Mouse (Mus musculus) CH12.LX (cell line): ENCODE results near the gene Scgb1a1. TPM values are rescaled to one million over a fixed set of nuclear protein-coding genes. Genes with fewer than 3 reads are reported as not detected.

Source experiments
- DNase-seq: peaks from one replicate; pipeline ENCODE4 v3.0.0-alpha.2; 2013; ENCODE audit errors: extremely low read depth
- H3K27ac ChIP-seq: 2 replicates; pipeline ENCODE4 v1.5.1; 2012; ENCODE audit warnings: low read depth, mild to moderate bottlenecking, control low read depth, moderate library complexity; ENCODE audit not compliant: insufficient read depth
- H3K27me3 ChIP-seq: replicated peaks from 2 replicates; pipeline ENCODE3; 2012; ENCODE audit warnings: inconsistent platforms
- H3K36me3 ChIP-seq, 2 experiments: replicated peaks in 1 of 2; 2 replicates each; pipeline versions ENCODE3 to v1.6.1; 2012; ENCODE audit warnings: inconsistent platforms in 1 of 2, low read length in 1 of 2, mild to moderate bottlenecking in 1 of 2, mixed read lengths in 1 of 2, moderate library complexity in 1 of 2; ENCODE audit not compliant: control insufficient read depth in 1 of 2, insufficient read depth in 1 of 2
- H3K4me1 ChIP-seq, 2 experiments: 2 replicates each; pipeline ENCODE4 v1.6.1; 2012; ENCODE audit warnings: inconsistent platforms in 1 of 2, moderate library complexity in 1 of 2; ENCODE audit not compliant: insufficient read depth in 2 of 2, control insufficient read depth in 1 of 2
- H3K4me2 ChIP-seq: 2 replicates; pipeline ENCODE4 v1.6.1; 2012; ENCODE audit warnings: low read depth, mild to moderate bottlenecking, control low read depth; ENCODE audit not compliant: poor library complexity, insufficient read depth, severe bottlenecking
- H3K4me3 ChIP-seq, 3 experiments: fragments of 150-350 bp in 1 of 3; sonication (generic) in 1 of 3; replicated peaks in 1 of 3; 2 replicates each; pipeline versions ENCODE3 to v1.5.1; 2011 to 2012; ENCODE audit warnings: low read depth in 2 of 3, low read length in 2 of 3, mild to moderate bottlenecking in 2 of 3, moderate library complexity in 2 of 3, control low read depth in 1 of 3, improper control_type of control experiment in 1 of 3, inconsistent platforms in 1 of 3, mixed read lengths in 1 of 3; ENCODE audit not compliant: poor library complexity in 1 of 3
- H3K79me2 ChIP-seq: replicated peaks from 2 replicates; pipeline ENCODE4 v1.6.1; 2012; ENCODE audit warnings: mild to moderate bottlenecking, moderate library complexity; ENCODE audit not compliant: control insufficient read depth, poor library complexity, insufficient read depth, severe bottlenecking; ENCODE audit errors: extremely low read depth
- H3K9ac ChIP-seq: 2 replicates; pipeline ENCODE4 v1.6.1; 2012; ENCODE audit warnings: low read depth, mild to moderate bottlenecking, control low read depth, moderate library complexity; ENCODE audit not compliant: insufficient read depth
- H3K9me3 ChIP-seq: replicated peaks from 2 replicates; pipeline ENCODE3; 2012; ENCODE audit warnings: low read length, inconsistent platforms, mixed read lengths
- BHLHE40 ChIP-seq: IDR thresholded peaks from 2 replicates; pipeline ENCODE4 v1.6.1; 2011; ENCODE audit warnings: mild to moderate bottlenecking, low read depth, low read length, improper control_type of control experiment
- EP300 ChIP-seq: IDR thresholded peaks from 2 replicates; pipeline ENCODE4 v1.6.1; 2011; ENCODE audit warnings: low read length, improper control_type of control experiment
- ETS1 ChIP-seq: conservative IDR thresholded peaks from 2 replicates; pipeline ENCODE4 v1.6.1; 2012; ENCODE audit warnings: low read depth, mild to moderate bottlenecking, inconsistent platforms, low read length, improper control_type of control experiment, moderate library complexity
- HCFC1 ChIP-seq: IDR thresholded peaks from 2 replicates; pipeline ENCODE4 v1.6.1; 2012; ENCODE audit warnings: low read depth, mild to moderate bottlenecking, inconsistent platforms, low read length, improper control_type of control experiment
- IRF4 ChIP-seq: IDR thresholded peaks from 2 replicates; pipeline ENCODE4 v1.6.1; 2014; ENCODE audit warnings: low read depth, mild to moderate bottlenecking, inconsistent platforms, low read length, improper control_type of control experiment
- JUN ChIP-seq: IDR thresholded peaks from 2 replicates; pipeline ENCODE4 v1.6.1; 2011; ENCODE audit warnings: low read depth, mild to moderate bottlenecking, low read length, improper control_type of control experiment, moderate library complexity; ENCODE audit not compliant: insufficient read depth
- JUND ChIP-seq: conservative IDR thresholded peaks from 2 replicates; pipeline ENCODE4 v1.6.1; 2011; ENCODE audit warnings: low read depth, low read length, improper control_type of control experiment
- KAT2A ChIP-seq: IDR thresholded peaks from 2 replicates; pipeline ENCODE4 v1.6.1; 2012; ENCODE audit warnings: low read length, improper control_type of control experiment, inconsistent platforms; ENCODE audit not compliant: insufficient replicate concordance
- MAFK ChIP-seq: IDR thresholded peaks from 2 replicates; pipeline ENCODE4 v1.6.1; 2011; ENCODE audit warnings: low read length, improper control_type of control experiment; ENCODE audit not compliant: insufficient replicate concordance
- MAZ ChIP-seq: IDR thresholded peaks from 2 replicates; pipeline ENCODE4 v1.6.1; 2012; ENCODE audit warnings: low read depth, mild to moderate bottlenecking, inconsistent platforms, low read length, improper control_type of control experiment, moderate library complexity
- MEF2A ChIP-seq: IDR thresholded peaks from 2 replicates; pipeline ENCODE4 v1.6.1; 2014; ENCODE audit warnings: low read depth, mild to moderate bottlenecking, inconsistent platforms, low read length, improper control_type of control experiment, borderline replicate concordance
- MXI1 ChIP-seq: IDR thresholded peaks from 2 replicates; pipeline ENCODE4 v1.6.1; 2011; ENCODE audit warnings: mild to moderate bottlenecking, low read depth, low read length, improper control_type of control experiment
- MYC ChIP-seq: IDR thresholded peaks from 2 replicates; pipeline ENCODE4 v1.6.1; 2011; ENCODE audit warnings: low read depth, mild to moderate bottlenecking, improper control_type of control experiment, low read length
- NELFE ChIP-seq: IDR thresholded peaks from 2 replicates; pipeline ENCODE4 v1.6.1; 2011; ENCODE audit warnings: low read depth, low read length, improper control_type of control experiment
- NRF1 ChIP-seq: IDR thresholded peaks from 2 replicates; pipeline ENCODE4 v1.6.1; 2014; ENCODE audit warnings: low read depth, mild to moderate bottlenecking, inconsistent platforms, low read length, improper control_type of control experiment, moderate library complexity
- POLR2A ChIP-seq: IDR thresholded peaks from 2 replicates; pipeline ENCODE4 v1.6.1; 2011; ENCODE audit warnings: low read depth, mild to moderate bottlenecking, improper control_type of control experiment, low read length
- RAD21 ChIP-seq: IDR thresholded peaks from 2 replicates; pipeline ENCODE4 v1.6.1; 2011; ENCODE audit warnings: low read depth, mild to moderate bottlenecking, low read length, improper control_type of control experiment, moderate library complexity
- SIN3A ChIP-seq: IDR thresholded peaks from 2 replicates; pipeline ENCODE4 v1.6.1; 2012; ENCODE audit warnings: low read length, improper control_type of control experiment, inconsistent platforms
- SMC3 ChIP-seq: IDR thresholded peaks from 2 replicates; pipeline ENCODE4 v1.6.1; 2011; ENCODE audit warnings: low read depth, low read length, improper control_type of control experiment
- TBP ChIP-seq: conservative IDR thresholded peaks from 2 replicates; pipeline ENCODE4 v1.6.1; 2011; ENCODE audit warnings: low read depth, low read length, improper control_type of control experiment
- TCF12 ChIP-seq: IDR thresholded peaks from 2 replicates; pipeline ENCODE4 v1.6.1; 2014; ENCODE audit warnings: low read depth, mild to moderate bottlenecking, inconsistent platforms, low read length, improper control_type of control experiment
- UBTF ChIP-seq: IDR thresholded peaks from 2 replicates; pipeline ENCODE4 v1.6.1; 2012; ENCODE audit warnings: low read depth, mild to moderate bottlenecking, inconsistent platforms, low read length, improper control_type of control experiment, moderate library complexity
- USF1 ChIP-seq: IDR thresholded peaks from 2 replicates; pipeline ENCODE4 v1.6.1; 2014; ENCODE audit warnings: low read depth, mild to moderate bottlenecking, inconsistent platforms, low read length, improper control_type of control experiment
- ZKSCAN1 ChIP-seq: IDR thresholded peaks from 2 replicates; pipeline ENCODE4 v1.6.1; 2012; ENCODE audit warnings: low read depth, inconsistent platforms, low read length, improper control_type of control experiment, borderline replicate concordance
- dilution Hi-C: fragments of 300-500 bp; cut with MboI; formaldehyde crosslinking; loops from 2 replicates; pipeline ENCODE4 v1.14.3; 2020; ENCODE audit warnings: low sequenced_read_pairs; ENCODE audit not compliant: extremely low pct_unique_long_range_greater_than_20kb, extremely low pct_ligation_motif_present
- in situ Hi-C: fragments of 300-500 bp; cut with MboI; formaldehyde crosslinking; loops from 3 replicates; pipeline ENCODE4 v1.14.3; 2019; ENCODE audit warnings: low sequenced_read_pairs, low pct_ligation_motif_present, low pct_unique_long_range_greater_than_20kb, mixed read lengths
- polyA plus RNA-seq: library from polyadenylated mRNA; unstranded; fragments of >175 nt; gene quantifications from 2 replicates; pipeline ENCODE4 v1.2.1, GENCODE M21; 2012; ENCODE audit warnings: low read depth; ENCODE audit not compliant: insufficient read length
- total RNA-seq, 2 experiments: library from RNA; depleted of rRNA; stranded (reverse); fragments of 300-350 nt in 1 of 2; fragments of >200 nt in 1 of 2; gene quantifications; 2 replicates each; pipeline ENCODE4 v1.2.3; 2012 to 2014

The Scgb1a1 gene
- total and polyA plus RNA-seq, 3 experiments = not detected

GRCm38 (mm10) chr19:9073776-9074411 is 13.9 kb downstream of the Scgb1a1 start:
- in situ Hi-C loops = no loop called here
- H3K36me3 ChIP-seq = no peaks in the 10 kb centered on the region
- H3K4me3 ChIP-seq = no peak overlapping the region
- no peak overlapping the region for H3K4me2 ChIP-seq
- TF ChIP-seq NELFE (no peak), IRF4 (no peak), JUND (no peak), BHLHE40 (no peak), KAT2A (no peak), EP300 (no peak), ETS1 (no peak), MXI1 (no peak)
- TF ChIP-seq, all 38 proteins: peak for 0
- Histone ChIP-seq H3K79me2 (no peaks in the 10 kb centered on the region), H3K4me1 (peaks cover 22 to 54% of the 10 kb centered on the region in 2 experiments), H3K9me3 (no peaks in the 10 kb centered on the region), H3K9ac (no peak overlapping the region), H3K27ac (no peak overlapping the region), H3K27me3 (no peaks in the 10 kb centered on the region)
- dilution Hi-C loops = no loop called here
- DNase-seq = no peak

- no peak overlapping the region for H3K4me3 ChIP-seq
- no peak for DNase-seq
- TF ChIP-seq POLR2A (no peak), SMC3 (no peak)
Measured at GRCm38 (mm10) chr19:9072157-9072530, 15.6 kb downstream of the Scgb1a1 start.

GRCm38 (mm10) chr19:9071456-9072156 is 16.2 kb downstream of the Scgb1a1 start:
- Histone ChIP-seq H3K4me2 (no peak overlapping the region), H3K4me3 (no peak overlapping the region), H3K27ac (no peak overlapping the region; the same call in 1 of the 2 replicates), H3K36me3 (no peaks in the 10 kb centered on the region), H3K9ac (no peak overlapping the region), H3K9me3 (no peaks in the 10 kb centered on the region), H3K4me1 (peaks cover 35 to 70% of the 10 kb centered on the region in 2 experiments), H3K27me3 (no peaks in the 10 kb centered on the region), H3K79me2 (no peaks in the 10 kb centered on the region)
- no peak for DNase-seq
- in situ Hi-C loops (no loop called here), dilution Hi-C loops (no loop called here)
- TF ChIP-seq POLR2A (no peak), HCFC1 (no peak), TCF12 (no peak), MEF2A (no peak), RAD21 (no peak), ZKSCAN1 (no peak), MYC (no peak), JUND (no peak), JUN (no peak), MAFK (no peak), MAZ (no peak), NRF1 (no peak), ETS1 (no peak), TBP (no peak), USF1 (no peak), UBTF (no peak), SIN3A (no peak)

More at GRCm38 (mm10) chr19:9072157-9072530, 15.6 kb downstream of the Scgb1a1 start:
- Histone ChIP-seq H3K79me2 (no peaks in the 10 kb centered on the region), H3K27ac (no peak overlapping the region), H3K27me3 (no peaks in the 10 kb centered on the region), H3K4me1 (peaks cover 32 to 70% of the 10 kb centered on the region in 2 experiments), H3K4me2 (no peak overlapping the region), H3K9ac (no peak overlapping the region), H3K9me3 (no peaks in the 10 kb centered on the region), H3K36me3 (no peaks in the 10 kb centered on the region)
- in situ Hi-C loops (no loop called here), dilution Hi-C loops (no loop called here)
